In the genomic region with DNA sequence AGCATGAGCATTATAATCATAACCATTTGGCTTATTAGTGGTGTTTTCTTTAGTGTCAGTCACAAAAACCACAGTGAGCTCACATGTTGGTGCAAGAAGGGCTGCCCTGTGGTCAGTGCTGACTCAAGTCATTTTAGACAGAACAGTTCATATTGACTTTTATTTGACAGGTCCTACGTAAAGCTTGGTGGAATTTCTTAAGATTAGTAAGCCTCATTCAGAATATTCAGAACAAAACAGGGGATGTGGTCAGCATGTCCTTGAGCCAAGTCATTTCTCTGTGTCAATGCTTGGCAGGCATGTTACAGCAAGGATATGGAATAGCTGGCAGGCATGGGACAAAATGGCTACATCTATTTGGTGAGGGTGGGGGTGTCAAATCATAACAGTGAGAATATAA, we compare ENCODE assay signal across 22 mouse cellular contexts. TPM values are rescaled to one million over a fixed set of nuclear protein-coding genes. Genes with fewer than 3 reads are reported as not detected.
DNase-seq lines count a peak whose midpoint lies in the region; ATAC-seq lines count a peak whose summit lies in the region.
"Had no signal": no experiment of that assay in that cellular context is flagged by ENCODE, and none has a peak within 500 bp of the region (broad histone marks: within the 10 kb centered on the region; RNA-seq: fewer than 3 reads in every experiment).

No protein-coding gene starts in this region.

- peak; percentile 47 to 82 for DNase-seq in adrenal gland, adult (ENCODE audit: inconsistent age in 2 of 2, low spot score in 1 of 2)
- no peak for DNase-seq in adrenal gland, postnatal 4 days (ENCODE audit: low spot score in 2 of 2)
- DNase-seq in 416B (ENCODE audit: low read depth), result peak; percentile 74
- DNase-seq in adrenal gland, postnatal 10 days, result peak; percentile 33
- peak; percentile 79 for DNase-seq in fibroblast of lung, adult 2 months (ENCODE audit: low read depth)
- no peak for DNase-seq in spleen, postnatal 4 days (ENCODE audit: low spot score in 2 of 2)
- DNase-seq: cerebellum, adult 11 months; cerebellum, adult 8-10 months; cerebellum, postnatal 14 days; forebrain, postnatal 0 days; gastrocnemius, adult 2 months; gastrocnemius, postnatal 25 days; heart, postnatal 36 days; kidney, adult 8-10 months had no signal

- ATAC-seq in megakaryocyte-erythroid progenitor cell, adult 5-6 weeks (replicated peaks; ENCODE audit: low FRiP score, low TSS enrichment, poor library complexity, severe bottlenecking), result no peak
- ATAC-seq: activated CD4-positive, CD25-positive, alpha-beta regulatory T cell, adult 4 months; forebrain, embryonic 13.5 days; forebrain, postnatal 0 days; hindbrain, embryonic 16.5 days; inflammation-experienced regulatory T-cells, adult 6 months; intestine, postnatal 0 days; Patski had no signal

RNA-seq across cellular contexts. Expression of a gene that starts 33.9 kb away (rescaled TPM):
- 10 to 100 TPM; 68.3 to 74.6 TPM for total RNA-seq in adrenal gland, postnatal 4 days (2021)
- 10 to 100 TPM; 45.5 to 60.2 TPM for total RNA-seq in adrenal gland, postnatal 10 days (2021)
- total RNA-seq in megakaryocyte-erythroid progenitor cell, adult 5-6 weeks (2014; fragmentation: Nextera tagmentation), result 57.2 and 68.1 TPM in 2 replicates
- 79.8 and 98.4 TPM in 2 replicates for total RNA-seq in megakaryocyte-erythroid progenitor cell, adult 5-6 weeks (2017)

RNA-seq across cellular contexts. Expression of a gene that starts 37.7 kb away (rescaled TPM):
- 1 to 10 TPM; 7.6 to 8.0 TPM for total RNA-seq in adrenal gland, postnatal 4 days (2021)
- total RNA-seq in adrenal gland, postnatal 10 days (2021), result 1 to 10 TPM; 7.9 to 10.0 TPM
- total RNA-seq in megakaryocyte-erythroid progenitor cell, adult 5-6 weeks (2014; fragmentation: Nextera tagmentation), result 0.46 and 0.67 TPM in 2 replicates
- total RNA-seq in megakaryocyte-erythroid progenitor cell, adult 5-6 weeks (2017), result 0.28 and 3.6 TPM in 2 replicates
- total RNA-seq: granulocyte monocyte progenitor cell, adult 5-6 weeks had no signal

Comparison
In these comparisons a context has a peak if more than half of its experiments do, and no peak if none do; other contexts are left out.
1. DNase-seq: peak in adrenal gland, adult (2 of 2), 416B (single experiment), adrenal gland, postnatal 10 days (single experiment) and fibroblast of lung, adult 2 months (single experiment); none in adrenal gland, postnatal 4 days (0 of 2) and spleen, postnatal 4 days (0 of 2).